Mouse (Mus musculus) liver, adult 2 months (tissue): ENCODE results near the gene Kazn. TPM values are rescaled to one million over a fixed set of nuclear protein-coding genes. Genes with fewer than 3 reads are reported as not detected.
A peak's percentile ranks its signal among the peaks of the same experiment; 100 is the strongest.

ENCODE experiments used
- DNase-seq: peaks from one replicate; pipeline ENCODE4 v3.0.0-alpha.2; 2011; ENCODE audit warnings: low read depth, low spot score; ENCODE audit errors: extremely low read depth
- H3K27ac ChIP-seq: fragments of 200-500 bp; replicated peaks from 2 replicates; pipeline ENCODE4 v1.5.1; 2012; ENCODE audit warnings: low read depth, mild to moderate bottlenecking, control low read depth, inconsistent platforms, low read length; ENCODE audit not compliant: insufficient read depth
- H3K27me3 ChIP-seq: fragments of 200-500 bp; 2 replicates; pipeline ENCODE4 v1.6.1; 2012; ENCODE audit warnings: mild to moderate bottlenecking, moderate library complexity, low read length, inconsistent platforms; ENCODE audit not compliant: control insufficient read depth, insufficient read depth
- H3K36me3 ChIP-seq: fragments of 200-500 bp; 2 replicates; pipeline ENCODE4 v1.6.1; 2012; ENCODE audit warnings: low read length, inconsistent platforms; ENCODE audit not compliant: control insufficient read depth, insufficient read depth
- H3K4me1 ChIP-seq: fragments of 200-500 bp; 2 replicates; pipeline ENCODE4 v1.6.1; 2011; ENCODE audit warnings: low read length; ENCODE audit not compliant: control insufficient read depth, insufficient read depth
- H3K4me3 ChIP-seq: fragments of 200-500 bp; 2 replicates; pipeline ENCODE4 v1.5.1; 2011; ENCODE audit warnings: low read depth, mild to moderate bottlenecking, control low read depth, low read length, moderate library complexity; ENCODE audit not compliant: insufficient read depth
- H3K79me2 ChIP-seq: fragments of 200-500 bp; 2 replicates; pipeline ENCODE4 v1.6.1; 2012; ENCODE audit warnings: inconsistent platforms, mild to moderate bottlenecking, low read length, moderate library complexity; ENCODE audit not compliant: control insufficient read depth, insufficient read depth
- H3K9ac ChIP-seq: fragments of 200-500 bp; 2 replicates; pipeline ENCODE4 v1.6.1; 2012; ENCODE audit warnings: low read depth, mild to moderate bottlenecking, control low read depth, inconsistent platforms, low read length
- CTCF ChIP-seq: fragments of 200-500 bp; IDR thresholded peaks from 2 replicates; pipeline ENCODE4 v1.5.1; 2011; ENCODE audit warnings: low read depth, low read length, control low read depth
- POLR2A ChIP-seq: fragments of 200-500 bp; IDR thresholded peaks from 2 replicates; pipeline ENCODE4 v1.6.1; 2011; ENCODE audit warnings: low read length, control low read depth; ENCODE audit not compliant: insufficient read depth; ENCODE audit errors: extremely low read depth
- WGBS: fragments of 180-500 bp; shearing (Covaris S2); methylation state at CpG from one replicate; pipeline ENCODE4 v1.1.7; 2018; 5-methylcytosine and 5-hydroxymethylcytosine counted together
- polyA plus RNA-seq: library from polyadenylated mRNA; depleted of rRNA; stranded (reverse); fragments of >200 nt; gene quantifications from 2 replicates; pipeline ENCODE4 v1.2.3, GENCODE M21; 2012
- total RNA-seq: library from RNA; depleted of rRNA; stranded (reverse); fragments of >200 nt; gene quantifications from 2 replicates; pipeline ENCODE4 v1.2.3, GENCODE M21; 2014

Kazn gene
- total and polyA plus RNA-seq, 2 experiments, result 0.37 to 1.3 TPM

DNA sequence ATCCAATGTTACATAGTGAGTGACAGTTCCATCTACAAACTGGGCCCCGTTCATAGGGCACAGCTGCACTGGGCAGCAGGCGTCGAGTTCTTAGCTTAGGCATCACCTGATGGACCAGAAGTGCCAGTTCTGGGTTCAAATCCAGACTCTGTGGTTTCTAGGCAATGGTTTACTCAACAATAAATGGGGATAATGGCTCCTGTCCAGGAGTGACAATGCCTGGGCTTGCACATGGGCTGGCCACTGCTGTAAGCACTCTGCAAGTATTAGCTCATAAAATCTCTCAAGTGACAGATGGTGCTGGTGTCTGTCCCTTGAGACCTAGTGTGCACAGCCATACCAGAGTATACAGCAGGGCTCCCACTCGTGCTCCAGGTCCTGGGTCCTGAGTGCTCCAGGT is 66.3 kb downstream of the Kazn start:
- Histone ChIP-seq H3K27ac (no peak overlapping the region), H3K4me1 (no peaks in the 10 kb centered on the region), H3K27me3 (no peaks in the 10 kb centered on the region), H3K79me2 (no peaks in the 10 kb centered on the region), H3K36me3 (no peaks in the 10 kb centered on the region), H3K9ac (no peak overlapping the region), H3K4me3 (no peak overlapping the region)
- 94% methylated on average over 4 of the region's 4 CpGs for WGBS
- DNase-seq, result no peak
- TF ChIP-seq POLR2A (no peak), CTCF (no peak)

DNA sequence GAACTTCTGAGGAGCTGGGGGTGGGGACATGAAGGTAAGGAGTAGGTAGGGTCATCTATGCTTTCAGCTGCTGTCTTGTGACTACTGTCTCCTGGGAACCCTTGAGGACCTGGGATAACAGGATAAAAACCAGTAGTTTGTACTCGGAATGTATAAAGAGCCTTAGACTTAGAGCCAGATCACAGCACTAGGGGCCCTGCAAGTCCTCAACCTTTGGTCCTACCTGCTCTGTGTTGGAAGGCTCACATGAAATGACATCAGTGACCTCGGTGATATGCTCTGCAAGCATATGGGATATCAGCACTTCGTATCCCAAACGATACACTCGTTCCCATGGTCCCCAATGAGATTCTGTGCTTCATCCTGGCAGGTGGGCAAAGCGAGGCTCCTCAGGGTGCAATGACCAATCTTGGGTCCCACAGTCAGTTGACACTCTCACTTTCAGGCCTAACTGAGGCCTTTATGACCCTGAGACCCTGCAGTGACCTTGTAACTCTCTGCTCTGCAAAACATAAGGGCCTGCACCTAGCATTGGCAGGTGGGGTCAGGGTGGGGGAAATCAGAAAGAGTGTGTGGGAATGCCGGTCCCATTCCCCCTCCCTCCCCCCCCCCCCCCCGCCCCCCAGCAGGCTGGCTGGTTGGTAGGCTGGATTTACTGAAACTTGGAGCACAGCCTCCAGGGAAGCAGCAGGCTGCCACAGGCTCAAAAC is 67.3 kb downstream of the Kazn start:
- no peak for DNase-seq
- TF ChIP-seq CTCF, result no peak
- no peak for TF ChIP-seq POLR2A
- H3K9ac ChIP-seq, result no peak overlapping the region
- H3K27me3 ChIP-seq, result no peaks in the 10 kb centered on the region
- H3K27ac ChIP-seq, result no peak overlapping the region
- 59% methylated on average over 8 of the region's 8 CpGs for WGBS
- H3K4me1 ChIP-seq, result no peaks in the 10 kb centered on the region
- H3K36me3 ChIP-seq, result no peaks in the 10 kb centered on the region
- no peaks in the 10 kb centered on the region for H3K79me2 ChIP-seq
- no peak overlapping the region for H3K4me3 ChIP-seq

DNA sequence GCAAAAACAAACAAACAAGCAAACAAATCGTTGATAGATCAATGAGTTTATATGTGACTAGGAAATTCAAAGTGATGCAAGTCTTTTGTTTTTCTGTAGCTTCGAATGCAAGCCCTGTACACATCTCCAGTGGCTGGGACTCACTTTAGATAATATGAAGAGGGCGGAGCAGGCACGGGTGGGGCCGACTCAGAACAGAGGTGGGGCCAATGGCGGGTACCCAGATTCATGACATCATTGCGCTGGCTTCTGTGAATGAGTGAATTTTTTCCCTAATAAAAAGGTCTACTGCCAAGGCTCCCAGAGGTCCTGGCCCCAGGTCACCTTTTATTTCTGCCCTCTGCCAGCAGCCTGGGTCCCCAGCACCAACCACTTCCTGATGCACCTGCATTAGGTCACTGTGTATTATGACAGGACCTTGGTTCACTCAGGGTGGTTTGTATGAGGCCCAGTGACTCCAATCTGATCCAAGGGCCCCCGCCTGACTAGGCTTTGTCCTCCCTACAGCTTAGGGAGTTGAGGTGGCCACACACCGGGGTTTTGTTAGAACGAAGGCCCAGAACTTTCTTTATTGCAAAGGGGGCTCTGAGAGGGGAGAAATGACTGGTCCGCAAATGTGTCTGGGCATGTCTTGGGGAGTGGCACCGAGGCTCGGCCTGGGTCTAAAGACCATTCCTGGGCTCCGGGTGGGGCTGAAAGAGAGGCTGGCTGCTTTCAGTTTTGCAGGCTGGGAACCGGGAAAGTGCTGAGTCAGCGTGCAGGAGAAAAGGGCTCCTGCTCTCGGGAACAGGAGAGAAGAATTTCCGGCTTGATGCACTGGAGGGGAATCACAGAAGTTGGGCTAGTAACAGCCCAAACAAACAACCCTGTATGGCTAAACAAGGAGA is 68.1 kb downstream of the Kazn start:
- DNase-seq, result no peak
- H3K27me3 ChIP-seq, result no peaks in the 10 kb centered on the region
- H3K9ac ChIP-seq, result no peak overlapping the region
- TF ChIP-seq CTCF (no peak), POLR2A (no peak)
- H3K4me3 ChIP-seq, result no peak overlapping the region
- peak overlapping the region; percentile 45; the same call in 1 of the 2 replicates for H3K27ac ChIP-seq
- no peaks in the 10 kb centered on the region for H3K79me2 ChIP-seq
- 53% methylated on average over 18 of the region's 18 CpGs for WGBS
- no peaks in the 10 kb centered on the region for H3K4me1 ChIP-seq
- H3K36me3 ChIP-seq, result no peaks in the 10 kb centered on the region

DNA sequence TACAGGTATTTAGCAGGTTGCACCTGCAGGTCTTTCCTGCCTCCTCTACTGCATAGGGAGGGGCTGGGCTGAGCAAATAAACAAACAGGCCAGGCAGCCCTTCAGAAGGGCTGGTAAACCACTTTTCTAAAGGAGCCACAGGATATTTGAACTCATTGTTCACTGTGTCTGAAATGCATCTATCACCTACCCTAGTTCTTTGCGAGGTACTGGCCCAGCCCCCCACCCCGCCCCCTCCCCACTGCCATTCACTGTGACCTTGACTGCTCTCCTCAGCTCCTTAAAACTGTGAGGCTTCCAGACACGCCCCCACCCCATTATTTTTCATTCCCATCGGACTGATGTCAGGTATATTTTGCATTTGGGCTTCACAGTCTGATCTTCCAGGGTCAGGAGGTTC is 69.6 kb downstream of the Kazn start:
- 92% methylated on average over 4 of the region's 4 CpGs for WGBS

DNA sequence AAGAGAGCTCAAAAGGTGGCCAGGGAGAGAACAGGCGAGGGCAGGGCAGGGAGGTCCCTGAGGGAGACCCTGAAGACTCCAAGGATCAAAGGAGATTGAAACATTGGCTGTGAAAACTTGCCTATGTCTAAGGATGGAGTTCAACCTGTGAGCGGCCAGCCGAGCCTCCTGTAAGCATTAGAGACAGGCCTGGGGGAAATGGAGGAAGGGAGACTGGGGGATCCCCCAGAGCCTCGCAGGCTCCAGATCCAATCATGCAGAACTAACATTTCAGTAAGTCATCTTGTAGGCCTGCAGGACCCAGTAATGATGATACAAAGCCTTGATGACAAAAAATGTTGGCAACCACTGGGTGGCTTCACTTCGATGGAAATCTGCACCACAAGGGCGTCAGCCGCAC is 70.8 kb downstream of the Kazn start:
- 91% methylated on average over 7 of the region's 7 CpGs for WGBS
- Histone ChIP-seq H3K9ac (no peak overlapping the region), H3K27ac (no peak overlapping the region), H3K79me2 (no peaks in the 10 kb centered on the region), H3K27me3 (no peaks in the 10 kb centered on the region), H3K4me1 (no peaks in the 10 kb centered on the region), H3K36me3 (no peaks in the 10 kb centered on the region), H3K4me3 (no peak overlapping the region)
- no peak for DNase-seq
- TF ChIP-seq CTCF (no peak), POLR2A (no peak)

More for the DNA sequence above, 69.6 kb downstream of the Kazn start:
- Histone ChIP-seq H3K36me3 (no peaks in the 10 kb centered on the region), H3K27ac (no peak overlapping the region), H3K79me2 (no peaks in the 10 kb centered on the region), H3K9ac (no peak overlapping the region), H3K4me1 (no peaks in the 10 kb centered on the region), H3K27me3 (no peaks in the 10 kb centered on the region), H3K4me3 (no peak overlapping the region)
- DNase-seq, result no peak
- TF ChIP-seq CTCF, result no peak
- TF ChIP-seq POLR2A, result no peak
